Mouse (Mus musculus) liver, adult 2 months (tissue): ENCODE data around the gene Syt2. TPM values are rescaled to one million over a fixed set of nuclear protein-coding genes. Genes with fewer than 3 reads are reported as not detected.

Source experiments
- DNase-seq: peaks from one replicate; pipeline ENCODE4 v3.0.0-alpha.2; 2011; ENCODE audit warnings: low read depth, low spot score; ENCODE audit errors: extremely low read depth
- H3K27ac ChIP-seq: fragments of 200-500 bp; replicated peaks from 2 replicates; pipeline ENCODE4 v1.5.1; 2012; ENCODE audit warnings: low read depth, mild to moderate bottlenecking, control low read depth, inconsistent platforms, low read length; ENCODE audit not compliant: insufficient read depth
- H3K27me3 ChIP-seq: fragments of 200-500 bp; 2 replicates; pipeline ENCODE4 v1.6.1; 2012; ENCODE audit warnings: mild to moderate bottlenecking, moderate library complexity, low read length, inconsistent platforms; ENCODE audit not compliant: control insufficient read depth, insufficient read depth
- H3K36me3 ChIP-seq: fragments of 200-500 bp; 2 replicates; pipeline ENCODE4 v1.6.1; 2012; ENCODE audit warnings: low read length, inconsistent platforms; ENCODE audit not compliant: control insufficient read depth, insufficient read depth
- H3K4me1 ChIP-seq: fragments of 200-500 bp; 2 replicates; pipeline ENCODE4 v1.6.1; 2011; ENCODE audit warnings: low read length; ENCODE audit not compliant: control insufficient read depth, insufficient read depth
- H3K4me3 ChIP-seq: fragments of 200-500 bp; 2 replicates; pipeline ENCODE4 v1.5.1; 2011; ENCODE audit warnings: low read depth, mild to moderate bottlenecking, control low read depth, low read length, moderate library complexity; ENCODE audit not compliant: insufficient read depth
- H3K79me2 ChIP-seq: fragments of 200-500 bp; 2 replicates; pipeline ENCODE4 v1.6.1; 2012; ENCODE audit warnings: inconsistent platforms, mild to moderate bottlenecking, low read length, moderate library complexity; ENCODE audit not compliant: control insufficient read depth, insufficient read depth
- H3K9ac ChIP-seq: fragments of 200-500 bp; 2 replicates; pipeline ENCODE4 v1.6.1; 2012; ENCODE audit warnings: low read depth, mild to moderate bottlenecking, control low read depth, inconsistent platforms, low read length
- CTCF ChIP-seq: fragments of 200-500 bp; IDR thresholded peaks from 2 replicates; pipeline ENCODE4 v1.5.1; 2011; ENCODE audit warnings: low read depth, low read length, control low read depth
- POLR2A ChIP-seq: fragments of 200-500 bp; IDR thresholded peaks from 2 replicates; pipeline ENCODE4 v1.6.1; 2011; ENCODE audit warnings: low read length, control low read depth; ENCODE audit not compliant: insufficient read depth; ENCODE audit errors: extremely low read depth
- WGBS: fragments of 180-500 bp; shearing (Covaris S2); methylation state at CpG from one replicate; pipeline ENCODE4 v1.1.7; 2018; 5-methylcytosine and 5-hydroxymethylcytosine counted together
- polyA plus RNA-seq: library from polyadenylated mRNA; depleted of rRNA; stranded (reverse); fragments of >200 nt; gene quantifications from 2 replicates; pipeline ENCODE4 v1.2.3, GENCODE M21; 2012
- total RNA-seq: library from RNA; depleted of rRNA; stranded (reverse); fragments of >200 nt; gene quantifications from 2 replicates; pipeline ENCODE4 v1.2.3, GENCODE M21; 2014

Gene Syt2
- total and polyA plus RNA-seq, 2 experiments = not detected

DNA sequence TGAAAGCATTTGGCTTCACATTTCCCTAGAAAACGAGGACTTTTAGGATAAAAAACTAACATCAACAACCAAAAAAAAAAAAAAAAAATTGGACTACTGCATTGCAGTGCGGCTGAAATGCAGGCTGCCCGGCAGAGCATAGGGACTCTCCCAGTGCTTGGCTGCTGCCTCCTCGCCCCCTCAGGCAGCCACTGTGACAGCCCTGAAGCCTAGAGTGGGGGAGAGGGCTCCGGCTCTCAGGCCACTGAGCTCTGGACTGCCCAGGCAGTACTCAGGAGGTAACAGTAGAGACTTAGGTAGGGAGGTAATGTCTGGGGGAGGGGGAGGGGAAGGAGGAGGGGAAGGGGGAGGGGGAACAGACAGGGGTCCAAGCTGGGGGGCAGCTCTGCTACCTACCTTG, 54.2 kb downstream of the Syt2 start:
- 72% methylated on average over 5 of the region's 5 CpGs for WGBS
- no peaks in the 10 kb centered on the region for H3K79me2 ChIP-seq
- H3K4me1 ChIP-seq = no peaks in the 10 kb centered on the region
- no peaks in the 10 kb centered on the region for H3K36me3 ChIP-seq
- H3K9ac ChIP-seq = no peak overlapping the region
- H3K27ac ChIP-seq = no peak overlapping the region
- TF ChIP-seq POLR2A = no peak
- TF ChIP-seq CTCF = no peak
- no peak overlapping the region for H3K4me3 ChIP-seq
- DNase-seq = no peak
- no peaks in the 10 kb centered on the region; the same call in 1 of the 2 replicates for H3K27me3 ChIP-seq

GRCm38 (mm10) chr1:134701191-134701590, 54.7 kb downstream of the Syt2 start:
- Histone ChIP-seq H3K36me3 (no peaks in the 10 kb centered on the region), H3K9ac (no peak overlapping the region), H3K27ac (no peak overlapping the region), H3K4me1 (no peaks in the 10 kb centered on the region), H3K79me2 (no peaks in the 10 kb centered on the region), H3K4me3 (no peak overlapping the region), H3K27me3 (no peaks in the 10 kb centered on the region; the same call in 1 of the 2 replicates)
- TF ChIP-seq POLR2A (no peak), CTCF (no peak)
- no peak for DNase-seq
- WGBS = 41% methylated on average over 6 of the region's 6 CpGs

DNA sequence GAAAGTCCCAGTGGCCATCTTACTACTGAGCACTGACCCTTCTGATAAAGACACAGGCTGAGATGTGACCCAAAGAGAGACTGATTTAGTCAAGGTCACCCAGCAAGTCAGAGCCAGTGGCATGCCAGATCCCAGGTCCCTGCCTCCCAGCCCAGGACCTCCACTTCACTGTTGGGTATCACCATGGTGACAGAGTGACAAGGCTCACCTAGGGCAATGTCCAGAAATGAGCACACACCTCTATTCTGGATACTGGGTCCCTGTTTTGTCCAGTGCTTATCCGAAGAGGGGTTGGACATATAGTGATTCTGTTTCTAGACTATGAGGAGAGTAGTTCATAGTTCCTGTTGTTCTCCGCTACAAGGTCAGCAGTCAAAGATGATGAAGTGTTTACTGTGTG, 56.8 kb downstream of the Syt2 start:
- TF ChIP-seq CTCF = no peak
- no peak for TF ChIP-seq POLR2A
- Histone ChIP-seq H3K36me3 (no peaks in the 10 kb centered on the region), H3K79me2 (no peaks in the 10 kb centered on the region), H3K27ac (no peak overlapping the region), H3K4me1 (no peaks in the 10 kb centered on the region), H3K9ac (no peak overlapping the region), H3K27me3 (peaks cover 3% of the 10 kb centered on the region; the same call in 1 of the 2 replicates), H3K4me3 (no peak overlapping the region)
- no peak for DNase-seq
- WGBS = 41% methylated on average over 2 of the region's 2 CpGs

DNA sequence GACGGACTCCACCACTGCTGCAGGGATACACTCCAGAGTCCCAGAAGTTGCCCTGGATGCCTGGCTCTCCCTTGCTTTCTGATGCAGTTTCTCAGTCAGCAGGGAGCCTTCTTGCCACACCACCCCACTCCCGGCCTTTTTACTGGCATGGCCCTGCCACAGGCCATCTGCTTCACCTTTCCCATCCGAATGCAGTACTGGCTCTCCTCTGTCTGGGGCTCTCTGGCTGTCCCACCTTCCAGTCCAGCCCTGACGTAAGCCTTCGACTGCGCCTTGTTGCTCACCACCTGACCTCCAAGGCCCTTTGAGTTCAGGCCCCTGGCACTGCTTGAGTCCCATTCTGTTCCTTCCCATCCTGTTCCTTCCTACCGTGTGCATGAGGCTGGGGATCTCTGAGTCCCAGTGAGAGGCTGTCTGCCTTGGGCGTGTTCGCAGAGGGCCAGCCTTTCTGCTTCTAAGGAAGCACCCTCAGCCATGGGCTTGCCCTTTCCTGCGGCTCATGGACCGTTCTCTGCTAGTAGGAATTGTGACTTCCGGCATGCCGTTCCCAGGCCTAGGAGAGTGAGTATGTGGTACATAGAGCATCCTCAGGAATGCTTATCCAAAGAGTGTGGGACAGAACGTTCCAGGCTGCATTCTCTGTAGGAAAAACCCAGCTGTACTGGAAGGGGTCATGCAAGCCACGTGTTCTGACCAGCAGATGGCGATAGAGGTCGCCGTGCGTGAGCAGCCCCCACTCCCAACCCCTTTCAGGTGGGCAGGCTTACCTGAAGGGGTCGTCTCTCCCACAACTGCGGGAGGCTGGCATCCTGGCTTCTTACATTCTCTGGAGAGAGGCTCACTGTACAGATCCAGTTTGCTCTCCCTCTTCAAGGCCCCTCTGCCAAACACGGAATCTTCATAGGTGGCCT, 58.2 kb downstream of the Syt2 start:
- Histone ChIP-seq H3K36me3 (no peaks in the 10 kb centered on the region), H3K4me1 (no peaks in the 10 kb centered on the region), H3K79me2 (no peaks in the 10 kb centered on the region), H3K4me3 (no peak overlapping the region), H3K27me3 (peaks cover 13% of the 10 kb centered on the region), H3K27ac (no peak overlapping the region), H3K9ac (no peak overlapping the region)
- TF ChIP-seq CTCF = peak; percentile 82
- TF ChIP-seq POLR2A = no peak
- 43% methylated on average over 22 of the region's 22 CpGs for WGBS
- DNase-seq = no peak

GRCm38 (mm10) chr1:134706549-134706948, 60.1 kb downstream of the Syt2 start:
- TF ChIP-seq POLR2A (no peak), CTCF (no peak)
- Histone ChIP-seq H3K79me2 (no peaks in the 10 kb centered on the region), H3K27ac (no peak overlapping the region), H3K9ac (no peak overlapping the region), H3K36me3 (no peaks in the 10 kb centered on the region), H3K4me3 (no peak overlapping the region), H3K4me1 (no peaks in the 10 kb centered on the region), H3K27me3 (peaks cover 13% of the 10 kb centered on the region)
- no peak for DNase-seq
- WGBS = 83% methylated on average over 2 of the region's 2 CpGs

DNA sequence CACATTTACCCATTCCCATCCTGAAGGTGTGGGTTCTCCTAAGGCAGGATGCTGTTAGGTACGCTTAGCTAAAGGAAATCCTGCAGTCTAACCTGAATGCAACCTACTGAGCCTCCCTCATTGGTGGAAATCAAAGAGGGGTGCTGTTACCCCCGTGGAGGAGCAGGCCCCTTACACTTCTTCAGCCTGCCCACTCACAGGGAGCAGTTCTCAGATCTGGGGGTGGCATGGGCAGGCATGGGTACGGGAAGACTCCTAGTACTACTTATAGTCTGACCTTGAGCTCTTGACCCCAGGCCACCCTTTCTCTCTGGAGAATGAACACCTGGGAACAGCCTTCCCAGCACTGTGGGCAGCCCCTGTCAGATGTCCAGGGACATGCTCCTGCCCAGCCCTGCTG, 61.0 kb downstream of the Syt2 start:
- H3K79me2 ChIP-seq = no peaks in the 10 kb centered on the region
- 74% methylated on average over 3 of the region's 3 CpGs for WGBS
- no peak overlapping the region for H3K4me3 ChIP-seq
- no peak for TF ChIP-seq CTCF
- TF ChIP-seq POLR2A = no peak
- no peaks in the 10 kb centered on the region for H3K36me3 ChIP-seq
- no peak overlapping the region for H3K27ac ChIP-seq
- DNase-seq = no peak
- H3K9ac ChIP-seq = no peak overlapping the region
- H3K27me3 ChIP-seq = peaks cover 13% of the 10 kb centered on the region
- H3K4me1 ChIP-seq = no peaks in the 10 kb centered on the region
